Mouse (Mus musculus) lung, embryonic 15.5 days (tissue): ENCODE results near the gene Amz2. TPM values are rescaled to one million over a fixed set of nuclear protein-coding genes. Genes with fewer than 3 reads are reported as not detected.

Source experiments
- ATAC-seq: fragments of 200-750 bp; cut with Nextera tagmentation; 2 replicates; pipeline ENCODE4 v1.8.0; 2017; ENCODE audit warnings: moderate number of reproducible peaks, borderline replicate concordance; ENCODE audit not compliant: low FRiP score, low TSS enrichment; ENCODE audit errors: extremely low read depth
- H3K27ac ChIP-seq: fragments of 300-500 bp; sonication (generic); 2 replicates; pipeline ENCODE4 v1.5.1; 2015; ENCODE audit warnings: moderate library complexity, mild to moderate bottlenecking, inconsistent platforms
- H3K27me3 ChIP-seq: fragments of 300-500 bp; sonication (generic); 2 replicates; pipeline ENCODE4 v1.6.1; 2015; ENCODE audit warnings: inconsistent platforms
- H3K36me3 ChIP-seq: fragments of 300-500 bp; sonication (generic); 2 replicates; pipeline ENCODE4 v1.6.1; 2015; ENCODE audit warnings: inconsistent platforms
- H3K4me1 ChIP-seq: fragments of 300-500 bp; sonication (generic); 2 replicates; pipeline ENCODE4 v1.6.1; 2015; ENCODE audit warnings: inconsistent platforms
- H3K4me2 ChIP-seq: fragments of 300-500 bp; sonication (generic); 2 replicates; pipeline ENCODE4 v1.6.1; 2015; ENCODE audit warnings: inconsistent platforms, mild to moderate bottlenecking, moderate library complexity
- H3K4me3 ChIP-seq: fragments of 300-500 bp; sonication (generic); 2 replicates; pipeline ENCODE4 v1.5.1; 2015; ENCODE audit warnings: mild to moderate bottlenecking, inconsistent platforms
- H3K9ac ChIP-seq: fragments of 300-500 bp; sonication (generic); 2 replicates; pipeline ENCODE4 v1.6.1; 2015; ENCODE audit warnings: inconsistent platforms
- H3K9me3 ChIP-seq: fragments of 300-500 bp; sonication (generic); 2 replicates; pipeline ENCODE4 v1.6.1; 2016; ENCODE audit warnings: inconsistent platforms
- WGBS: fragments of 180-500 bp; shearing (Covaris S2); methylation state at CpG from one replicate; pipeline ENCODE4 v1.1.7; 2015; 5-methylcytosine and 5-hydroxymethylcytosine counted together
- polyA plus RNA-seq: library from polyadenylated mRNA; unstranded; fragments of >200 nt; fragmentation: Nextera tagmentation; extraction: Ambion mirVana; gene quantifications from 2 replicates; pipeline ENCODE4 v1.2.1, GENCODE M21; 2015

The Amz2 gene
- polyA plus RNA-seq, 1 experiment from 2014 or later = 41.4 TPM

DNA sequence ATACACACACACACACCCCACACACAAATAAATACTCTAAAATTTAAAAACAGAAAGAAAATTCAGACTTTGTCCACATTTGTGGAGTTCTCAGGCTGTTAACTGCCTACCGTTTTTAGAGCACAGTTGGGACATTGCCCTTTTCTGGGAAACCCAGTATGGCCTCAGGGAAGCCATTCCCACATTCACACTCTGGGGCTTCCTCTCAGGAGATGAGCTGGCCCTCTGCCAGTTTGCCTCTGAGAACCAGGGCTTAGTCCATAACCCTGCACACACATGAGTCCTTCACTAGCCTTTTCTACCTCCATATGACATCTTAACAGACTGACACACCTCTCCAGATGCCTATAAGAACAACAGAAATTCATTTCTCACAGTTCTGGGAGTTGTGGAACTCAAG, 2.5 kb upstream of the Amz2 start:
- Histone ChIP-seq H3K27me3 (no peaks in the 10 kb centered on the region), H3K4me1 (peaks cover 10% of the 10 kb centered on the region), H3K36me3 (no peaks in the 10 kb centered on the region), H3K9ac (no peak overlapping the region), H3K27ac (no peak overlapping the region), H3K9me3 (no peaks in the 10 kb centered on the region), H3K4me3 (no peak overlapping the region), H3K4me2 (no peak overlapping the region)
- WGBS = 48% methylated on average over 1 of the region's 1 CpGs
- ATAC-seq = no peak

DNA sequence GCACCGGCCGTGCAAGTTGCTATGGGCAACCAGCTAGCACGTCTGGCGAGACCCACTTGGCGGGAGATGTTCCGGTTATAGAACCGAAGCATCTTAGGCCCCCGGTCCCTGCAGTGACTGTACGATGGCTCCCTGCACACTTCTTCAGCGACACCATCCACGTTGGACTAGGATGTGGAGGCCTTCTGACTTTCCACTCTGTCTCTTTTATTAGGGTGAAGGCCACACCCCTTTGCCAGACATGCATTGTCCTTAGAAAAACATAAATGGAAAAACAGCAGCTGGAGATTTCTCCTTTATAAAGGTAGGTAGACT, 483 bp downstream of the Amz2 start:
- H3K27ac ChIP-seq = peak overlapping the region; percentile 94

DNA sequence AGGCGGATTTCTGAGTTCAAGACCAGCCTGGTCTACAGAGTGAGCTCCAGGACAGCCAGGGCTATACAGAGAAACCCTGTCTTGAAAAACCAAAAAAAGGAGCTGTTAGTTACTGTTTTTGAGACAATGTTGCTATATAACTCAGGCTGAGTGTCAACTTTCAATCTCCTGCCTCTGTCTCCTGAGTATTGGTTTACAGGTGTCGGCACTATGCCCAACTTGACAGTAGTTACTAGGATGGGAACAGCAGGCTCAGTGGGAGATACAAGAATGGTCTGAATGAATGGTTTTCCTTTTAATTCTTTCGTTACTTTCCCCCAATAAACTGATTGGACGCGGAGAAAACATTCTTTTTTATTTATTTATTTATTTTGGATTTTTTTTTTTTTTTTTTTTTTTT, 1.6 kb downstream of the Amz2 start:
- peak overlapping the region; percentile 70; the same call in 1 of the 2 replicates for H3K4me2 ChIP-seq
- H3K9ac ChIP-seq = no peak overlapping the region
- no peak for ATAC-seq
- no peaks in the 10 kb centered on the region for H3K27me3 ChIP-seq
- peaks cover 13% of the 10 kb centered on the region for H3K4me1 ChIP-seq
- no peaks in the 10 kb centered on the region for H3K9me3 ChIP-seq
- H3K27ac ChIP-seq = no peak overlapping the region
- H3K4me3 ChIP-seq = no peak overlapping the region
- 96% methylated on average over 5 of the region's 5 CpGs for WGBS
- H3K36me3 ChIP-seq = peaks cover 30% of the 10 kb centered on the region

More for the DNA sequence above, 483 bp downstream of the Amz2 start:
- H3K4me1 ChIP-seq = peaks cover 10% of the 10 kb centered on the region
- H3K9me3 ChIP-seq = no peaks in the 10 kb centered on the region
- H3K4me3 ChIP-seq = peak overlapping the region; percentile 71
- H3K36me3 ChIP-seq = peaks cover 25% of the 10 kb centered on the region
- 1% methylated on average over 11 of the region's 11 CpGs for WGBS
- ATAC-seq = no peak
- H3K27me3 ChIP-seq = no peaks in the 10 kb centered on the region
- peak overlapping the region; percentile 70 for H3K4me2 ChIP-seq
- peak overlapping the region; percentile 72 for H3K9ac ChIP-seq

DNA sequence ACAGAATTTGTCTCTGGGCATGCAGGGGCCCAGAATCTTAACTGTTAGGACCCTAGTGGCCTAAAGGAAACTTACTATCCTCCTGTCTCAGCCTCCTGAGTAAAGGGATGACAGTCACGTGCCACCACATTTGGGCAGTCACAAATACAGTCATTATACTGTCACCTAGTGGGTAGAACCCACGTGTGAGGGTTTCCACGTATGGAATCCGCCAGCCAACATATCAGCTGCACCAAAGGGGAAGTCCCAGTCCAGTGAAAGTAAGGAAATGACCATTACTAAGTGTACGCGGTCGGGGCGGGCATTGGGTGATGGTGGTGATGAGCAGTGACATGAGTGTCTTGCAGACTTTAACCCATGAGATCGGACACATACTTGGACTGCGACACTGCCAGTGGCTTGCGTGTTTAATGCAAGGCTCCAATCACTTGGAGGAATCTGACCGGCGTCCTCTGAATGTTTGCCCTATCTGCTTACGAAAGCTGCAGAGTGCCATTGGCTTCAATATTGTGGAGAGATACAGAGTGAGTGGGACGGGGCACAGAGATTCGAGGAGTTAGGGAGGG, 8.6 kb downstream of the Amz2 start:
- H3K27me3 ChIP-seq = no peaks in the 10 kb centered on the region
- ATAC-seq = no peak
- H3K4me3 ChIP-seq = no peak overlapping the region
- no peak overlapping the region for H3K4me2 ChIP-seq
- peaks cover 59% of the 10 kb centered on the region for H3K36me3 ChIP-seq
- WGBS = 87% methylated on average over 16 of the region's 16 CpGs
- H3K9ac ChIP-seq = no peak overlapping the region
- peaks cover 4% of the 10 kb centered on the region; the same call in 1 of the 2 replicates for H3K4me1 ChIP-seq
- no peaks in the 10 kb centered on the region for H3K9me3 ChIP-seq
- H3K27ac ChIP-seq = no peak overlapping the region

DNA sequence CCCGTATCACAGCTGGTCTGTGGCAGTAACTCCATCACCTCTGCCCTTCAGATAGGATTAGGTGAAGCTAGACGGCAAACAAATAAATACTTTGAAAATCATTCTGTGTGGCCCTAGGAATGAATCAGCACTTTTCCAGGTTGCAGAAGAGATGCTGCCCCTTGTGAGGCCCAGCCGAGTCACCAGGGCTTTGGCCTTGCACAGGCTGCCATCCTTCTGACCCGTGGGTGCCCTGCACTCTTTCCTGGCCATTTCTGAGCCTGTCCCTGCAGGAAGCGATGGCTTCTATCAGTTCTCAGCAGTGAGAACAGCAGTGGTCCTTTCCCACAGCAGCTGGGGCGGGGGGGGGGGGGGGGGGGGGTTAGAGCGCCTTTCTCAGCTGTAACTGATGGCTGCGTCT, 11.1 kb downstream of the Amz2 start:
- Histone ChIP-seq H3K9me3 (no peaks in the 10 kb centered on the region), H3K9ac (no peak overlapping the region), H3K4me3 (no peak overlapping the region), H3K27me3 (no peaks in the 10 kb centered on the region), H3K36me3 (peaks cover 36% of the 10 kb centered on the region), H3K4me1 (peaks cover 11% of the 10 kb centered on the region), H3K4me2 (no peak overlapping the region), H3K27ac (no peak overlapping the region)
- ATAC-seq = no peak
- WGBS = 45% methylated on average over 7 of the region's 8 CpGs

DNA sequence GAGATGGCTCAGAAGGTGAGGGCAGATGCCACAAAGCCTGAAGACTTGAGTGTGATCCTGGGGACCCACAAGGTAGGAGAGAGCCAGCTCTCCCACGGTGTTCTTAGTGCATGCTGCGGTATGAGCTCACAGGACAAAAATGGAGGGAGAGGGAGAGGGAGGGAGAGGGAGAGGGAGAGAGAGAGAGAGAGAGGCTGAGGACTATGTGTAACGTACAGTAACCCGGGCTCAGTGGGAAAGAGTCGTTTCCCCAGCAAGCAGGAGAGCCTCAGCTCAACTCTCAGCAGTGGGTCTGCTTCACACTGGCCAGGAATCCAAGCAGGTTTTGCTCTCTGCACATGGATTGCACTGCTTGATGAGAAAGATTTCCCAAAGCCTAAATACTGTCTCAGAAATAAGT, 13.5 kb downstream of the Amz2 start:
- 5% methylated on average over 5 of the region's 5 CpGs for WGBS
- Histone ChIP-seq H3K4me1 (peaks cover 11% of the 10 kb centered on the region), H3K9me3 (no peaks in the 10 kb centered on the region), H3K27me3 (no peaks in the 10 kb centered on the region), H3K9ac (peak overlapping the region; percentile 55; the same call in 1 of the 2 replicates), H3K4me3 (peak overlapping the region; percentile 56), H3K27ac (peak overlapping the region; percentile 42; the same call in 1 of the 2 replicates), H3K4me2 (peak overlapping the region; percentile 83), H3K36me3 (peaks cover 29% of the 10 kb centered on the region)
- ATAC-seq = no peak; the same call in 1 of the 2 replicates

DNA sequence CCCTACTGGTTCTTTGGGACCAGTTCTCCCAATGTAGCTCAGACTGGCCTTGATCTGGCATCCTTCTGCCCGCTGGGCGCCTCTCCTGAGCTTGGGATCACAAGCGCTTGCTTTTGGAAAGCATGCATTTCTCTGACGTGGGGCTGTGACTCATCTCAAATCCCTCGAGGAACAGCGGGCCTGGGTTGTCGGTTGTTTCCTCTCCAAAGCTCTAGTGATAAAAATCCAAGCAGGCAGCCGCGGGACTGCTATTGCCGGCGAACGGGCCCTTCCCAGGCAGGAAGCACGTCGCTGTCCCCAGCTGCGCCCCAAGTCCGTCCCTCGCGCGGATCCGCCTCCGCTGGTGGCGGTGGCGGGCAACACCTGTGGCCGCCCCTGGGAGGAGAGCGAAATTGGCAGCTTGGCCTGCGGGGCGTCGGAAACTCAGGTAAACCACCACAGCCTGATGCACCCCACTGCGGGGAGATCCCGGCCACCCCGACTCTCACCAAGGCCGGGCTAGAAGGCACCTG, 14.1 kb downstream of the Amz2 start:
- Histone ChIP-seq H3K27me3 (no peaks in the 10 kb centered on the region), H3K9ac (peak overlapping the region; percentile 55), H3K9me3 (no peaks in the 10 kb centered on the region), H3K27ac (peak overlapping the region; percentile 66), H3K36me3 (peaks cover 23% of the 10 kb centered on the region), H3K4me2 (peak overlapping the region; percentile 83), H3K4me1 (peaks cover 11% of the 10 kb centered on the region), H3K4me3 (peak overlapping the region; percentile 56)
- peak; percentile 78 for ATAC-seq
- WGBS = under 1% methylated on average over 30 of the region's 32 CpGs

DNA sequence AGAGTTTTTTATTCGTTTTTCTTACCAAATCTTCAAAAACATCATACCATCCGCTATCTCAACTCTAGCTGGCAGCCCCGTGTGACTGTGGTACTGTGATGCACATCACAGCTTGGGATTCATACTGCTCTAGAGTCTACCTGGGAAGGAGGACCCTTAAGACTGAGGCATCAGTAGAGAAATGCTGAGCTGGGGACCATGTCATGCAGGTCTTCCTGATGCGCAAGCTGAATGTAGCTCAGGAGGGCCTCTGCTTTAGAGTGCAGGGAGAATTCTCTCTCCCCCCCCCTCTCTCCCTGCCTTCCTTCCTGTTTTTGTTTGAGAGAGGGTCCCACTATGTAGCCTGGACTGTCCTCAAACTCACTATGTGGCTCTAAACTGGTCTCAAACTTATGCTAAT, 14.9 kb downstream of the Amz2 start:
- Histone ChIP-seq H3K4me1 (peaks cover 11% of the 10 kb centered on the region), H3K27me3 (no peaks in the 10 kb centered on the region), H3K4me3 (peak overlapping the region; percentile 56), H3K4me2 (peak overlapping the region; percentile 83), H3K9ac (no peak overlapping the region), H3K9me3 (no peaks in the 10 kb centered on the region), H3K36me3 (peaks cover 15% of the 10 kb centered on the region), H3K27ac (no peak overlapping the region)
- no peak for ATAC-seq
- WGBS = 52% methylated on average over 4 of the region's 4 CpGs

DNA sequence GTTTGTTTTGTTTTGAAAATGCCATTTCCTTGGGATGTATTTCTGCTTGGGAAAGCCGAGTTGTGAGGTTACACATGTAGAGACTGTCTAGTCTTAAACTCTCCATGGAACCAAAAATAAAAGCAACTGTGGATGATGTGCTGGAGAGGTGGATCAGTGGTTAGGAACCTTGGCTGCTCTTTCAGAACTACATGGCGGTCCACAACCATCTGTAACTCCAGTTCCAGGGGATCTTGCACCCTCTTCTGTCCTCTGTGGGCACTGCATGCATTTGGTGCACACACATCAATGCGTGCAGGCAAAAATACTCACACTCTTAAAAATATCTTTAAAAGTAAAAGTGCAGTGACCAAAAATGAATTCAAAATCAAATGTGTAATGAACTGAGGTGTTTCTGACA, 15.4 kb downstream of the Amz2 start:
- 59% methylated on average over 3 of the region's 3 CpGs for WGBS
- no peak overlapping the region for H3K27ac ChIP-seq
- no peak overlapping the region for H3K9ac ChIP-seq
- H3K36me3 ChIP-seq = peaks cover 12% of the 10 kb centered on the region; the same call in 1 of the 2 replicates
- 0 out of 2 replicates have a peak overlapping the region, but pooled peaks have one; percentile 83 for H3K4me2 ChIP-seq
- ATAC-seq = no peak
- peaks cover 11% of the 10 kb centered on the region for H3K4me1 ChIP-seq
- H3K9me3 ChIP-seq = no peaks in the 10 kb centered on the region
- no peak overlapping the region for H3K4me3 ChIP-seq
- H3K27me3 ChIP-seq = no peaks in the 10 kb centered on the region

DNA sequence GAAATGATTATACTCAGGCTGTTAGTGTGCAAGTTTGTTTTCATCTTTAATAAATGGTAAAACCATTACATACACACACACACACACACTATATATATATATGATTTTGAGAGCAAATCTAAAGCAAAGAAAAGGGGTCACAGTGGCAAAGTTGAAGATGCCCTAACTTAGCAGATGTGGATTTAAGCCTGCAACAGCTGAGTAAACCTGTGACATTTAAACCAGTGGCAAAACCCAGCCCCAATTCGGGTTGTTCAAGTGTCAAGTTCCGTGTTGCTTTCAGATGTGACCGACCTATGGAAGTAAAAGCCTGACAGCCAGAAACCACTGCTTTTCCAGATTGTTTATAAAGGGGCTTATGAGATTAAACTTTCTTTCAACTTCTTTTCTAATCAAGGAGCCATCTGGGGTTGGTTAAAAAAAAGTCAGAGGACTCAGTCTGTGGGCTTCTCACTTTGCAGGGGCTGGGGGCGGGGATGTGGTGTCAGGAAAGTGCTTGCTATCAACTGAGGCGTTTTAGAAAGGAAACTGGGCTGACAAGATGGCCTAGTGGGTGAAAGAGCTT, 16.5 kb downstream of the Amz2 start:
- H3K4me1 ChIP-seq = peaks cover 11% of the 10 kb centered on the region
- H3K4me2 ChIP-seq = no peak overlapping the region
- H3K36me3 ChIP-seq = 0 out of 2 replicates have a peak, but pooled peaks cover 1% of the 10 kb centered on the region
- no peak for ATAC-seq
- 35% methylated on average over 5 of the region's 5 CpGs for WGBS
- no peak overlapping the region for H3K4me3 ChIP-seq
- no peak overlapping the region for H3K27ac ChIP-seq
- no peak overlapping the region for H3K9ac ChIP-seq
- H3K27me3 ChIP-seq = no peaks in the 10 kb centered on the region
- H3K9me3 ChIP-seq = no peaks in the 10 kb centered on the region

DNA sequence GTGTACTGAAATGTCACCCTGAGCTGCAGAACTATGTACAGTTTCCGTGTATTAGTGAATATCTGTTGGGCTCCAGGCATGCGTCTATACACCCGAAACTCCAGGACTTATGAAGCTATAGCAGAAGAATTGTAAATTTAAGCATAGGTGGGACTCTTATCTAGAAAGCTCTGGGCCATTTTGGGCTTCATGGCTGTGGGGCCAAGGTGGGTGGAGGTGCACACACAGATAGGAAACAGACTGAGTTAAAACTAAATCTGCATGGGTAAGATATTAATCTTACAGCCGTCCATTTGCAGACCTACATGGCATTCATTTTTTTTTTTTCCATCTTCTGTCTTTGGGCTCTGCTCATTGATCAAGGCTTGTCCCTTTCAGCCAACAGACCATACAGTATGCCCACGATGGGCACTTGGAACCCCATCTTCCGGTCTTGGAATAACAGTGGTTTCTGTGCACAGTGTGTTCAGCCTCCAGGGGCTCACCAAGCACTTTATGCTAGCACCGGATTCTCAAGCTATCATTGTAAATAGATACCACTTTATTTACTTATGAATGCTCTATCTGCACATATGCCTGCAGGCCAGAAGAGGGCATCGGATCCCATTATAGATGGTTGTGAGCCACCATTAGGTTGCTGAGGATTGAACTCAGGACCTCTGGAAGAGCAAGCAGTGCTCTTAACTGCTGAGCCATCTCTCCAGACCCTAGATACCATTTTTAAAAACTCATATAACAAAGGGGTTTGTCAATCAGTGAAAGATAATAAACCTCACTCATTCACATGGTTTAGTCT, 17.9 kb downstream of the Amz2 start:
- Histone ChIP-seq H3K9me3 (no peaks in the 10 kb centered on the region), H3K27me3 (no peaks in the 10 kb centered on the region), H3K4me2 (no peak overlapping the region), H3K36me3 (no peaks in the 10 kb centered on the region), H3K27ac (no peak overlapping the region), H3K9ac (no peak overlapping the region), H3K4me1 (peaks cover 11% of the 10 kb centered on the region), H3K4me3 (no peak overlapping the region)
- ATAC-seq = no peak
- 87% methylated on average over 8 of the region's 8 CpGs for WGBS

DNA sequence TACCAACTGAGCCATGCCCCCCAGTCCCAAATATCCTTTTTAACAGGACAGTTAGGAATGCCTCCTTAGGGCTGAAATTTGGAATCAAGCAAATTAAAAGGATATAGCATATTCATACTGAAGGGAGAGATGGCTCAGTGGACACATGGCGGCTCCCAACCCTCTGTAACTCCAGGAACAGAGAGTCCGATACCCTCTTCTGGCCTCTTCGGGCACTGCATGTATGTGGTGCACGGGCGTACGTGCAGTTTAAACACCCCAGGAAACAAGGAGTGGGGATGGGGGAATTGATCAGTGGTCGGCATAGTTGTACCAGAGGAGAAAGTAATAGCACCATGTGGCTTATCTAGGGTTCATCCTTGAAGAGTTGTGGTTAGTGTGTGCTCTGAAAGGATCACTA, 18.9 kb downstream of the Amz2 start:
- no peaks in the 10 kb centered on the region for H3K27me3 ChIP-seq
- H3K4me2 ChIP-seq = no peak overlapping the region
- peaks cover 8% of the 10 kb centered on the region for H3K4me1 ChIP-seq
- no peak overlapping the region for H3K9ac ChIP-seq
- H3K36me3 ChIP-seq = no peaks in the 10 kb centered on the region
- no peaks in the 10 kb centered on the region for H3K9me3 ChIP-seq
- H3K27ac ChIP-seq = no peak overlapping the region
- no peak for ATAC-seq
- WGBS = 58% methylated on average over 7 of the region's 7 CpGs
- H3K4me3 ChIP-seq = no peak overlapping the region
